Mouse (Mus musculus) liver, embryonic 15.5 days (tissue): ENCODE data around the gene Fkbp14. TPM values are rescaled to one million over a fixed set of nuclear protein-coding genes. Genes with fewer than 3 reads are reported as not detected.

ENCODE experiments used
- ATAC-seq: fragments of 200-750 bp; cut with Nextera tagmentation; 2 replicates; pipeline ENCODE4 v1.8.0; 2017; ENCODE audit warnings: moderate number of reproducible peaks, mild to moderate bottlenecking, moderate library complexity; ENCODE audit not compliant: insufficient read depth
- H3K27ac ChIP-seq: fragments of 300-500 bp; sonication (generic); replicated peaks from 2 replicates; pipeline ENCODE4 v1.5.1; 2015; ENCODE audit warnings: mild to moderate bottlenecking, inconsistent platforms
- H3K27me3 ChIP-seq: fragments of 300-500 bp; sonication (generic); 2 replicates; pipeline ENCODE4 v1.6.1; 2015; ENCODE audit warnings: mild to moderate bottlenecking, inconsistent platforms
- H3K36me3 ChIP-seq: fragments of 300-500 bp; sonication (generic); replicated peaks from 2 replicates; pipeline ENCODE4 v1.6.1; 2015; ENCODE audit warnings: moderate library complexity, mild to moderate bottlenecking, inconsistent platforms
- H3K4me1 ChIP-seq: fragments of 300-500 bp; sonication (generic); replicated peaks from 2 replicates; pipeline ENCODE4 v1.6.1; 2015; ENCODE audit warnings: inconsistent platforms
- H3K4me2 ChIP-seq: fragments of 300-500 bp; sonication (generic); 2 replicates; pipeline ENCODE4 v1.6.1; 2015; ENCODE audit warnings: moderate library complexity, mild to moderate bottlenecking, inconsistent platforms
- H3K4me3 ChIP-seq: fragments of 300-500 bp; sonication (generic); replicated peaks from 2 replicates; pipeline ENCODE4 v1.5.1; 2015; ENCODE audit warnings: mild to moderate bottlenecking, inconsistent platforms
- H3K9ac ChIP-seq: fragments of 300-500 bp; sonication (generic); 2 replicates; pipeline ENCODE4 v1.6.1; 2015; ENCODE audit warnings: moderate library complexity, mild to moderate bottlenecking, inconsistent platforms
- H3K9me3 ChIP-seq: fragments of 300-500 bp; sonication (generic); replicated peaks from 2 replicates; pipeline ENCODE4 v1.6.1; 2016; ENCODE audit warnings: inconsistent platforms
- WGBS: fragments of 180-500 bp; shearing (Covaris S2); methylation state at CpG from one replicate; pipeline ENCODE4 v1.1.7; 2015; ENCODE audit warnings: mixed read lengths; ENCODE audit not compliant: insufficient replicate concordance; 5-methylcytosine and 5-hydroxymethylcytosine counted together
- polyA plus RNA-seq: library from polyadenylated mRNA; unstranded; fragments of >200 nt; fragmentation: Nextera tagmentation; extraction: Ambion mirVana; gene quantifications from 2 replicates; pipeline ENCODE4 v1.2.1, GENCODE M21; 2015

The Fkbp14 gene
- polyA plus RNA-seq, 1 experiment from 2014 or later, result 4.7 TPM

DNA sequence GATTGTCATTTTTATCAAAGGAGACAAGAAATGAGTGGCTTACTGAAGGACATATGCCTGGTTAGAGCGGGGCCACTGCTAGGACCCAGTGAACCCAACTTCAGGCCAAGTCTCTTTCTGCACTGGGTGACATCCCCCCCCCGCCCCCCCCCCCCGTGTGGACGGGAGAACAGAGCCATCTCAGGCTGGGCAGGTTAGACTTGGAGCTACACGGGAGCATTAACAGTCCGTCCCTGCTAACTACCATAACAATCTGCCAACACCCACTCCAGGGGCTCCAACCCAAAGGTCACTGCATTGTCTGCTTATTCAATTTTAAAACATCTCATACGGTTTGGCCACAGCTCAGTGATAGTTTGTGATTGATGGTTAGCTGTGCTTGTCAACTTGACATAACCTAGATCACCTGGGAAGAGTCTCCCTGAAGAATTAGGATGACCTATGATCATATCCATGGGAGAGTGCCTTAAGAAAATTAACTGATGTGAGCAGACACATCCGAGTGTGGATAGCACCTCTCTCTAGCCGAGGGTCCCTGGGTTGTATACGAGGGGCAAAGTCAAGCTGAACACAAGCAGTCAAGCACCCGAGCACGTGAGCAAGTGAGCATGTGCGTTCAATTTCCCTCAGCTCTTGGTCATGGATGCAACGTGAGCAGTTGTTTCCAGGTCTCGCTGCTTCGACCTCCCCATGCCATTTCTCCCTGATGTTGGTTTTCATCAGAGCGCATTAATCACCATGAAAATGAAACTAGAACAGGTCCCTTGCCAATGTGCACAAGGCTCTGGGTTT is 34.9 kb downstream of the Fkbp14 start:
- no peaks in the 10 kb centered on the region for H3K36me3 ChIP-seq
- H3K27me3 ChIP-seq, result peaks cover 39% of the 10 kb centered on the region
- no peak overlapping the region for H3K4me3 ChIP-seq
- no peak overlapping the region for H3K4me2 ChIP-seq
- H3K9me3 ChIP-seq, result no peaks in the 10 kb centered on the region
- no peak overlapping the region for H3K9ac ChIP-seq
- H3K27ac ChIP-seq, result no peak overlapping the region
- H3K4me1 ChIP-seq, result no peaks in the 10 kb centered on the region; the same call in 1 of the 2 replicates
- ATAC-seq, result no peak
- 63% methylated on average over 16 of the region's 17 CpGs for WGBS

DNA sequence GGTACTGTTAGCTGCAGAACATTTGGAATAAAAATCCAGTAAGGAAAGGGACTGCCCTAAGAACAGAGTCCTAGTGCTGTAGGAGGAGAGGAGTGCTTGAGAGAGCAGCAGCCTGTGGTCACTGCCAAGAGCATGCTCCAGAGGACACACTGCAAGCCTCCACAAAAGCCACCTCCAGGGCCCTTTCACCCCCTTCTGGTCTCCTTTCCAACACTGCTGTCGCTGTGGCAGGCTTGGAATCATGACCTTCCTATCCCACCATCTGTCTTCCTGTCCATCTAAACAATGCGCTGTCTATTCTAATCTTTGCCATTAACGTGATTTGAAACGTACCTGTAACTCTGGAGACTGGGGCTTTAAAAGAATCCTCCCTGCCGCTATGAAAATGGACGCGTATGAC is 38.6 kb downstream of the Fkbp14 start:
- no peak overlapping the region for H3K27ac ChIP-seq
- H3K36me3 ChIP-seq, result no peaks in the 10 kb centered on the region
- no peak overlapping the region for H3K9ac ChIP-seq
- ATAC-seq, result no peak
- 68% methylated on average over 7 of the region's 7 CpGs for WGBS
- no peak overlapping the region for H3K4me3 ChIP-seq
- no peak overlapping the region for H3K4me2 ChIP-seq
- no peaks in the 10 kb centered on the region for H3K9me3 ChIP-seq
- no peaks in the 10 kb centered on the region for H3K4me1 ChIP-seq
- 0 out of 2 replicates have a peak, but pooled peaks cover 2% of the 10 kb centered on the region for H3K27me3 ChIP-seq

DNA sequence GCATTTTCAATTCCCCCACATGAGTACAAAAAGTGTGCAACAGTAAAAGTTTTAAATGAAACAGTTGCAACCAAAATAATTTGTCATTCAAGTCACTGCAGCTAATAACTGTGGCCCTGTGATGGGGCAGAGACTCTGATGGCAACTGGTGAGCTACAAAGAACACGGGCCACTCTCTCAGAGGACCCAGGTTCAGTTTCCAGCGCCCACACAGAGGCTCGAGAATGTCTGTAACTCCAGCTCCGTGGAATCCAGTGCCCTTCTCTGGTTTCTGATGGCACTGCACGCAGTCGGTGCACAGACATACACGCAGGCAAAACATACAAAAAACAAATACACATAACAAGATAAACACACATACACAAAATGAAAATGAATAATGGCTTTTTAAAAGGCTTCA is 39.4 kb downstream of the Fkbp14 start:
- H3K4me3 ChIP-seq, result no peak overlapping the region
- H3K27ac ChIP-seq, result no peak overlapping the region
- H3K27me3 ChIP-seq, result no peaks in the 10 kb centered on the region
- no peak for ATAC-seq
- no peaks in the 10 kb centered on the region for H3K36me3 ChIP-seq
- WGBS, result 73% methylated on average over 7 of the region's 7 CpGs
- H3K9me3 ChIP-seq, result no peaks in the 10 kb centered on the region
- H3K4me2 ChIP-seq, result no peak overlapping the region
- H3K4me1 ChIP-seq, result no peaks in the 10 kb centered on the region
- no peak overlapping the region for H3K9ac ChIP-seq

DNA sequence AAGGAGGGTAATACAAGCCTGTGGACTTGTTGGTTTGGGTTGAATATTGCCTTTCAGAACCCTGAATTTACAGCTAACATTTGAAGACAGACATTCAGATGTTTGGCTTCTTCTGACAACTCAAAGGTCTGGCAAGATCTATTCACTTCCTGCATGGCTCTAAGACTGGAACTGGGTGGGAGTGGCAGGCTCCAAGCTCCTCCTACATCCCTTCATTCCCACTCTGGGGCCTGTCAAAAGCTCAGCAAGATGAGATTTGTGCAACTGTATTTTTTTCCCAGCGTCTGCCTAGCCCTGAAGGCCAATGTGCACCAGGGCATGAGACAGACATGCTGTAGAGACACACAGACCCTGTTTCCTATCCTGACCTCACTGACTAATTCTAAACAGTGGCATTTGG is 41.3 kb downstream of the Fkbp14 start:
- Histone ChIP-seq H3K9me3 (no peaks in the 10 kb centered on the region), H3K4me2 (no peak overlapping the region), H3K4me1 (no peaks in the 10 kb centered on the region), H3K9ac (no peak overlapping the region), H3K4me3 (no peak overlapping the region), H3K36me3 (no peaks in the 10 kb centered on the region), H3K27ac (no peak overlapping the region), H3K27me3 (no peaks in the 10 kb centered on the region)
- no peak for ATAC-seq
- WGBS, result 42% methylated on average over 1 of the region's 1 CpGs

DNA sequence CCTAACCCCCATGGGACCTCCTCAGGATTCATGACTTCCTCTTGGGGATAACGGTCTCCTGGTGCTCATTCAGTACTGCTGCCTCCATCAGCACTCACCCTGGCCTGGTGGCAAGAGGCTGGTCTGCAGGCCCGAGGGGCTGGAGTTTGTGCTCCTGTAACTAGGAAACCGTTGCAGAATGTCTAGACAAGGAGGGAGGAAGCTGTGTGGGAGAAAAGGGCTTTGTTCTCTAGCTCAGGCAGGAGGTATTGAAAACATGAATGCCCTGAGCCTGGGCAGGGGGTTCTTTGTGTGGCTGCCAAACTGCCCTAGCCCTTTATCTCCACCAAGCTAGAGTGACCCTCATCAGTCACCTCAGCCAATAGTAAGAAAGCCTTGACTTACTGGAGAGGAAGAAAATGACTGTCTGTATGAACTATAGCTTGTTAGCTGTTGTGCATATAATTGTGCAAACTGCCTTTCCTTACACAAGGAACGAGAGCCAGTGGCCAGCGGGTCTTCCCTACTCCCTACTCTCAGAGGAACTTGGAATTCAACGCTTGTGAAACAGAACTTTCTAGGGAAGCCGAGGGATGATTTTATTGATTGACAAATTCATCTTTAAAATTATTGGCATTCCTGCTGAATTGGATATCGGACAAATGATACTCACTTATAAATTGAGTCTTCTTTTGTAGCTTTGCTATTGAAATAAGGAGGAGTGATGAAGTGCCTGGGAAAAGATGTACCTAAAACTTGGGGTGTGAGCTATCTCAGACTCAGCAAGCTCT is 42.6 kb downstream of the Fkbp14 start:
- H3K9ac ChIP-seq, result no peak overlapping the region
- ATAC-seq, result no peak
- H3K36me3 ChIP-seq, result no peaks in the 10 kb centered on the region
- 55% methylated on average over 8 of the region's 8 CpGs for WGBS
- H3K4me1 ChIP-seq, result no peaks in the 10 kb centered on the region
- no peak overlapping the region for H3K27ac ChIP-seq
- H3K27me3 ChIP-seq, result no peaks in the 10 kb centered on the region
- H3K4me2 ChIP-seq, result no peak overlapping the region
- no peaks in the 10 kb centered on the region for H3K9me3 ChIP-seq
- no peak overlapping the region for H3K4me3 ChIP-seq

DNA sequence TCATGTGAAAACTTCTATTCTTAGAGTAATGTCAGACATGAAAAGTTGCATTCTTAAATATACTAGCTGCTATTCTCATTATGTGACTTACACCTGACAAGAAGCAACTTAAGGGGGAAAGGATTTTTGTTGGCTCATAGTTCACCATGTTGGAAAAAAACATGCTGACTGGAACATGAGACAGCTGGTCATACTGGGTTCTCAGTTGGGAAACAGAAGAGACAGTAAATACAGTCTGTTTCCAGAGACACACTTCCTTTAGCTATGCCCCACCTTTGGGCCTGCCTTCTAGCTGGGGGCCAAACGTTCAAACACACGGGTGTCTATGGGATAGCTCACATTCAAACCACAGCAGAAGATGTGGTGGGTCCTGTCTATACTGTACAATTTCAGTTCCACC is 43.5 kb downstream of the Fkbp14 start:
- 57% methylated on average over 2 of the region's 2 CpGs for WGBS
- Histone ChIP-seq H3K9ac (no peak overlapping the region), H3K4me1 (no peaks in the 10 kb centered on the region), H3K27ac (no peak overlapping the region), H3K9me3 (no peaks in the 10 kb centered on the region), H3K36me3 (no peaks in the 10 kb centered on the region), H3K4me3 (no peak overlapping the region), H3K27me3 (no peaks in the 10 kb centered on the region), H3K4me2 (no peak overlapping the region)
- no peak for ATAC-seq

DNA sequence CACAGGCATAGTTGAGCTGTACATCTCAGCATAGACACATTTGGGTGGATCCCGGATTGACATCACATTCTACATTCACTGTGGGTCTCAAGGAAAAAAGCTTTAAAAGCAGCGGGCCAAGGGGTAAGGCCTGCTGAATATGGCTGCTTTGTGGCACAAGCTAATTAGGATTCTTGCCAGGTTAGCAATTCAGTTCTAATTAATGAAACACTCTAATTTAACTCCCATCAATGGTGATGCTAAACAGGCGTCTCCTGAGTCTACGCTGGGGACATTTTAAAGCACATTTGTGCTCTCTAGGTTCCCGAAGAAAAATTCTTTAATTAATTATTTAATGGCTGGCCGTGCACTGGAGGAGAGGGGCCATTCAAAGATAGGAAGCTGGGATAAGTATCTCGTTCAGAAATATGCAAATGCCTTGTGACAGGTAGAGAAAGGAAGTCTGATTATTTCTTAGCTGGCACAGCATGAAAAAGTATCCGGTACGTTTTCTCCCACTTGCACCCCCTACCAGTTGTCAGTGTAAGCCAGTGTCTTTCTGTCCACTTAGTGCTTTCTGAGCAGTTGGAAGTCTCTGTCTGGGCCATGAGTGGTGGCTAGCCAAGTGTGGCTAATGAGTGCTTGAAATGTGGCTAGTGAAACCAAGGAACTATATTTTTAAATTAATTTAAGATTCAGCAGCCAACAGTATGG is 44.2 kb downstream of the Fkbp14 start:
- Histone ChIP-seq H3K4me1 (no peaks in the 10 kb centered on the region), H3K4me2 (no peak overlapping the region), H3K27me3 (no peaks in the 10 kb centered on the region), H3K36me3 (no peaks in the 10 kb centered on the region), H3K4me3 (no peak overlapping the region), H3K9me3 (no peaks in the 10 kb centered on the region), H3K27ac (no peak overlapping the region), H3K9ac (no peak overlapping the region)
- WGBS, result 63% methylated on average over 9 of the region's 9 CpGs
- ATAC-seq, result no peak

DNA sequence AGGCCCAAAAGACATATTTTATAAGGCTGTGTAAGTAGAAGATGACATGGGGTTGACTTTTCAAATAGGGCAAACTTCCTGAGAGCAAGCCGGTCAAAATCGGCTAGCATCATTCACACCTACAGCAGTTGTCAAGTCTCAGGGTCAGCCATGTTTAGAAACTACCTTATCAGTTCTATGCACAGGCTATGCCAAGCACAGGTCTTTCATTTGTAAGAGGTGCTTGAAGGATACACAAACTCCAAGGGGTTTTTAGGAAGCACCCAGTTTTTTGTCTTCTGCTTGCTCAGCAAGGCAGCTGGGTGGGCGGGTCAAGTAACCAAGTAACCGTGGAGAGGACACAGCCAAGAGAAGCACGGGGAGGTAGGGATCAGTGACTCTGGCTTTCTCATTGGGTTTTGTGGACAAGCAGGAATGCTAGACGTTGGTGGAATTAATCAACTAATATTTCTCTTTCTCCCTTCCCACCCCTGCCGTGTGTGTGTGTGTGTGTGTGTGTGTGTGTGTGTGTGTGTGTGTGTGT is 46.2 kb downstream of the Fkbp14 start:
- no peaks in the 10 kb centered on the region for H3K27me3 ChIP-seq
- H3K4me3 ChIP-seq, result no peak overlapping the region
- no peaks in the 10 kb centered on the region for H3K36me3 ChIP-seq
- ATAC-seq, result no peak
- 67% methylated on average over 7 of the region's 7 CpGs for WGBS
- H3K27ac ChIP-seq, result no peak overlapping the region
- H3K9ac ChIP-seq, result no peak overlapping the region
- H3K4me1 ChIP-seq, result no peaks in the 10 kb centered on the region
- H3K4me2 ChIP-seq, result no peak overlapping the region
- no peaks in the 10 kb centered on the region for H3K9me3 ChIP-seq

DNA sequence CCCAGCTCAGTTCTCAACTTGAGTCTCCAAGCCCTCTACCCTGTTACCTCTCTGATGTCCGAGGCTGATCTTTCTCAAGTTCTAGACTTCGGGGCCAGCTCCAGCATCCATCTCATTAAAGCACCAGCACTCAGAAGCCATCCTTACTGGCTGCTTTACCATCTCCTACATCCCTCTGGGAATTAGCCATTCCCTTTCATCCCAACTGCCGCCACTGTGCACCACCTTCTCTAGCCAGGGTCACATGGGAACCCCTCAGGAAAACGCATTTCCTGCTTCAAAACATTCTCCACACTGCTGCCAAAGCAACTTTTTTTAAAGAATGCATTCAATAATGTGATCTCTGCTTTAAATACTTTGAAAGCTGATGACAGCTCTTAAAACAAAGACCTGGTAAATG is 47.8 kb downstream of the Fkbp14 start:
- Histone ChIP-seq H3K9ac (no peak overlapping the region), H3K4me2 (no peak overlapping the region), H3K36me3 (no peaks in the 10 kb centered on the region), H3K4me1 (no peaks in the 10 kb centered on the region), H3K4me3 (no peak overlapping the region), H3K27ac (no peak overlapping the region), H3K9me3 (no peaks in the 10 kb centered on the region), H3K27me3 (no peaks in the 10 kb centered on the region)
- WGBS, result 58% methylated on average over 4 of the region's 4 CpGs
- no peak for ATAC-seq

DNA sequence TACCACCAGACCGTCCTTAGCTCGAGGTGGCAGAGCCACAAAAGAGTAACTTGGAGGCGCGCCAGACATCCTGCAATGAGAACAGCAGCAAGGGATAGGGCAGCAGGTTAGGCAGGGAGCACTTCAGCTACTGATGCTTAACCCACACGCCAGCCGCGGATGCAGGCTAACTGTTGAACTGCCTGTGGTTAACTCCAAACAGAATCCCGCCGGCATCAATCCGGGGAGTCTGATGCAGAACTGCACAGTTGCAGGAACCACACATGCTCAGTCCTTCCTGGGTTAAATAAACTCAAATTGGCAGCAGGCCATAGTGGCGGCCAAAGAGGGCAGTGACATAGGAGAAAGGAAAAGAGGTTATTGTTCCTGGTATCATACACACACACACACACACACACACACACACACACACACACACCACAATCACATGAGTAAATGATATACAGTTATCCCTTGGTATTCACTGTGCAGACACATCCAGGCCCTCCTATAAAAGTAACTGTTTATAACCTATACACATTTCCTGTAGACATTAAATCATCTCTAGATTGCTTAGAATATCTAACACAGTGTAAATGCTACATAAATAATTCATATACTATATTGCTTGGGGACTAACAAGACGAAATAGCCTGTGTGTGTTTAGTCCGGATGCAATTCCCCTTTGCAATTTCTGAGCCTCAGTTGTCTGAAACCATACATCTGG is 48.6 kb downstream of the Fkbp14 start:
- Histone ChIP-seq H3K36me3 (no peaks in the 10 kb centered on the region), H3K9me3 (no peaks in the 10 kb centered on the region), H3K4me3 (no peak overlapping the region), H3K27me3 (no peaks in the 10 kb centered on the region), H3K27ac (no peak overlapping the region), H3K4me1 (no peaks in the 10 kb centered on the region), H3K4me2 (no peak overlapping the region), H3K9ac (no peak overlapping the region)
- WGBS, result 62% methylated on average over 13 of the region's 13 CpGs
- ATAC-seq, result no peak
